Mouse (Mus musculus) skeletal muscle tissue, adult 2 months (tissue): ENCODE data around the gene Col12a1.
A peak's percentile ranks its signal among the peaks of the same experiment; 100 is the strongest.

Experiments
- DNase-seq: peaks from one replicate; pipeline ENCODE4 v3.0.0-alpha.2; 2012; ENCODE audit warnings: low read depth, low spot score

Gene Col12a1

GRCm38 (mm10) chr9:79718481-79719370, at the start of gene Col12a1:
Gene Col12a1, minus strand, starts transcription at chr9:79718831.
- DNase-seq, result peak; percentile 68

GRCm38 (mm10) chr9:79766991-79767545, 48.4 kb upstream of the Col12a1 start:
- no peak for DNase-seq

GRCm38 (mm10) chr9:79765329-79765728, 46.7 kb upstream of the Col12a1 start:
- DNase-seq, result no peak

GRCm38 (mm10) chr9:79762519-79762918, 43.9 kb upstream of the Col12a1 start:
- no peak for DNase-seq

- no peak for DNase-seq
These were observed 41.4 kb upstream of the Col12a1 start for GRCm38 (mm10) chr9:79760076-79760475.

GRCm38 (mm10) chr9:79759385-79760005, 40.9 kb upstream of the Col12a1 start, which contains the start of gene Cox7a2:
Gene Cox7a2, minus strand, starts transcription at chr9:79759878.
- DNase-seq, result peak; percentile 91

GRCm38 (mm10) chr9:79755311-79755710, 36.7 kb upstream of the Col12a1 start:
- DNase-seq, result no peak

GRCm38 (mm10) chr9:79751846-79752245, 33.2 kb upstream of the Col12a1 start:
- no peak for DNase-seq

GRCm38 (mm10) chr9:79750709-79751108, 32.1 kb upstream of the Col12a1 start:
- DNase-seq, result no peak

GRCm38 (mm10) chr9:79745036-79745435, 26.4 kb upstream of the Col12a1 start:
- no peak for DNase-seq

GRCm38 (mm10) chr9:79735608-79736007, 17.0 kb upstream of the Col12a1 start:
- no peak for DNase-seq

GRCm38 (mm10) chr9:79730301-79730700, 11.7 kb upstream of the Col12a1 start:
- DNase-seq, result no peak

- no peak for DNase-seq
These were observed 4.5 kb upstream of the Col12a1 start for GRCm38 (mm10) chr9:79723090-79723489.

- DNase-seq, result no peak
These were observed 2.4 kb upstream of the Col12a1 start for GRCm38 (mm10) chr9:79721056-79721455.

GRCm38 (mm10) chr9:79720143-79720542, 1.5 kb upstream of the Col12a1 start:
- DNase-seq, result no peak

- peak; percentile 39 for DNase-seq
These were observed 820 bp upstream of the Col12a1 start for GRCm38 (mm10) chr9:79719451-79719850.

GRCm38 (mm10) chr9:79717836-79718475, 675 bp downstream of the Col12a1 start:
- DNase-seq, result no peak

GRCm38 (mm10) chr9:79716909-79717835, 1.5 kb downstream of the Col12a1 start:
- DNase-seq, result no peak

- no peak for DNase-seq
These were observed 2.1 kb downstream of the Col12a1 start for GRCm38 (mm10) chr9:79716496-79716895.

GRCm38 (mm10) chr9:79714471-79715045, 4.1 kb downstream of the Col12a1 start:
- no peak for DNase-seq
